Mouse (Mus musculus) hindbrain, embryonic 13.5 days (tissue): Measurements from ENCODE around the gene Coro2a. TPM values are rescaled to one million over a fixed set of nuclear protein-coding genes. Genes with fewer than 3 reads are reported as not detected.
A peak's percentile ranks its signal among the peaks of the same experiment; 100 is the strongest.
"Not testable (repeated sequence)": the region's sequence is repeated elsewhere in the genome, so short reads cannot be mapped to it uniquely, and the experiment has no call there.

Source experiments
- ATAC-seq: fragments of 200-750 bp; cut with Nextera tagmentation; 2 replicates; pipeline ENCODE4 v1.8.0; 2017; ENCODE audit warnings: moderate TSS enrichment; ENCODE audit not compliant: low FRiP score
- H3K27ac ChIP-seq: fragments of 300-500 bp; sonication (generic); 2 replicates; pipeline ENCODE4 v1.5.1; 2015; ENCODE audit warnings: inconsistent platforms, mild to moderate bottlenecking, moderate library complexity
- H3K27me3 ChIP-seq: fragments of 300-500 bp; sonication (generic); 2 replicates; pipeline ENCODE4 v1.6.1; 2015; ENCODE audit warnings: mild to moderate bottlenecking, inconsistent platforms
- H3K36me3 ChIP-seq: fragments of 300-500 bp; sonication (generic); 2 replicates; pipeline ENCODE4 v1.6.1; 2015; ENCODE audit warnings: mild to moderate bottlenecking, inconsistent platforms
- H3K4me1 ChIP-seq: fragments of 300-500 bp; sonication (generic); replicated peaks from 2 replicates; pipeline ENCODE4 v1.6.1; 2015; ENCODE audit warnings: inconsistent platforms
- H3K4me2 ChIP-seq: fragments of 300-500 bp; sonication (generic); 2 replicates; pipeline ENCODE4 v1.6.1; 2015; ENCODE audit warnings: inconsistent platforms, mild to moderate bottlenecking, moderate library complexity
- H3K4me3 ChIP-seq: fragments of 300-500 bp; sonication (generic); 2 replicates; pipeline ENCODE4 v1.5.1; 2015; ENCODE audit warnings: mild to moderate bottlenecking, inconsistent platforms
- H3K9ac ChIP-seq: fragments of 300-500 bp; sonication (generic); 2 replicates; pipeline ENCODE4 v1.6.1; 2015; ENCODE audit warnings: mild to moderate bottlenecking, inconsistent platforms
- H3K9me3 ChIP-seq: fragments of 300-500 bp; sonication (generic); 2 replicates; pipeline ENCODE4 v1.6.1; 2016; ENCODE audit warnings: inconsistent platforms
- WGBS: fragments of 180-500 bp; shearing (Covaris S2); methylation state at CpG from one replicate; pipeline ENCODE4 v1.1.7; 2015; 5-methylcytosine and 5-hydroxymethylcytosine counted together
- polyA plus RNA-seq: library from polyadenylated mRNA; unstranded; fragments of >200 nt; fragmentation: Nextera tagmentation; extraction: Ambion mirVana; gene quantifications from 2 replicates; pipeline ENCODE4 v1.2.1, GENCODE M21; 2015

The Coro2a gene
- polyA plus RNA-seq, 1 experiment from 2014 or later: 6.0 TPM

- no peak for ATAC-seq
- H3K27ac ChIP-seq: no peak overlapping the region
- H3K4me2 ChIP-seq: no peak overlapping the region
- H3K9me3 ChIP-seq: no peaks in the 10 kb centered on the region
- WGBS: 56% methylated on average over 11 of the region's 11 CpGs
- no peaks in the 10 kb centered on the region for H3K36me3 ChIP-seq
- peaks cover 19% of the 10 kb centered on the region for H3K4me1 ChIP-seq
- H3K9ac ChIP-seq: no peak overlapping the region
- peaks cover 59% of the 10 kb centered on the region for H3K27me3 ChIP-seq
- H3K4me3 ChIP-seq: no peak overlapping the region
Measured at GRCm38 (mm10) chr4:46605451-46605850, 3.4 kb upstream of the Coro2a start.

GRCm38 (mm10) chr4:46602704-46603103 lies 702 bp upstream of the Coro2a start:
- no peak overlapping the region for H3K27ac ChIP-seq
- no peak overlapping the region for H3K4me3 ChIP-seq
- peaks cover 26% of the 10 kb centered on the region for H3K4me1 ChIP-seq
- H3K36me3 ChIP-seq: no peaks in the 10 kb centered on the region
- no peak overlapping the region for H3K9ac ChIP-seq
- H3K27me3 ChIP-seq: peaks cover 56% of the 10 kb centered on the region
- no peak overlapping the region for H3K4me2 ChIP-seq
- no peaks in the 10 kb centered on the region for H3K9me3 ChIP-seq
- WGBS: 64% methylated on average over 7 of the region's 7 CpGs
- no peak for ATAC-seq

- no peaks in the 10 kb centered on the region for H3K36me3 ChIP-seq
- H3K27ac ChIP-seq: peak overlapping the region; percentile 48; the same call in 1 of the 2 replicates
- ATAC-seq: peak; percentile 57
- peaks cover 60% of the 10 kb centered on the region for H3K27me3 ChIP-seq
- peak overlapping the region; percentile 88 for H3K4me2 ChIP-seq
- no peaks in the 10 kb centered on the region for H3K9me3 ChIP-seq
- H3K9ac ChIP-seq: peak overlapping the region; percentile 88
- peak overlapping the region; percentile 67 for H3K4me3 ChIP-seq
- H3K4me1 ChIP-seq: peaks cover 26% of the 10 kb centered on the region
- under 1% methylated on average over 31 of the region's 52 CpGs for whole genome bisulfite sequencing
Measured at GRCm38 (mm10) chr4:46601258-46601843, 651 bp downstream of the Coro2a start.

GRCm38 (mm10) chr4:46600473-46601257 lies 1.3 kb downstream of the Coro2a start:
- Histone ChIP-seq H3K4me3 (peak overlapping the region; percentile 67), H3K27me3 (peaks cover 60% of the 10 kb centered on the region)
- ATAC-seq: no peak; the same call in 1 of the 2 replicates

GRCm38 (mm10) chr4:46599609-46600008 lies 2.4 kb downstream of the Coro2a start:
- not testable (repeated sequence) for H3K36me3 ChIP-seq, H3K9me3 ChIP-seq, H3K4me3 ChIP-seq, H3K9ac ChIP-seq, ATAC-seq, H3K4me2 ChIP-seq, H3K27ac ChIP-seq
- WGBS: 86% methylated on average over 12 of the region's 12 CpGs
- Histone ChIP-seq H3K4me1 (peaks cover 22% of the 10 kb centered on the region), H3K27me3 (peaks cover 56% of the 10 kb centered on the region)

More at GRCm38 (mm10) chr4:46600473-46601257, 1.3 kb downstream of the Coro2a start:
- Histone ChIP-seq H3K9me3 (no peaks in the 10 kb centered on the region), H3K27ac (no peak overlapping the region), H3K4me2 (peak overlapping the region; percentile 88), H3K9ac (peak overlapping the region; percentile 88), H3K36me3 (no peaks in the 10 kb centered on the region), H3K4me1 (peaks cover 26% of the 10 kb centered on the region)
- WGBS: 38% methylated on average over 20 of the region's 20 CpGs

- Histone ChIP-seq H3K4me1 (peaks cover 16% of the 10 kb centered on the region), H3K9me3 (no peaks in the 10 kb centered on the region), H3K27ac (no peak overlapping the region), H3K9ac (no peak overlapping the region), H3K27me3 (peaks cover 51% of the 10 kb centered on the region), H3K4me2 (no peak overlapping the region), H3K36me3 (no peaks in the 10 kb centered on the region), H3K4me3 (no peak overlapping the region)
- ATAC-seq: no peak
- 77% methylated on average over 6 of the region's 6 CpGs for WGBS
Measured at GRCm38 (mm10) chr4:46598981-46599380, 3.0 kb downstream of the Coro2a start.

- peaks cover 19% of the 10 kb centered on the region for H3K4me1 ChIP-seq
- 0 out of 2 replicates have a peak overlapping the region, but pooled peaks have one; percentile 15 for H3K9ac ChIP-seq
- H3K36me3 ChIP-seq: no peaks in the 10 kb centered on the region
- 65% methylated on average over 10 of the region's 10 CpGs for WGBS
- no peak overlapping the region for H3K4me3 ChIP-seq
- H3K27me3 ChIP-seq: peaks cover 42% of the 10 kb centered on the region
- H3K9me3 ChIP-seq: no peaks in the 10 kb centered on the region
- ATAC-seq: no peak
- H3K4me2 ChIP-seq: no peak overlapping the region
- no peak overlapping the region for H3K27ac ChIP-seq
Measured at GRCm38 (mm10) chr4:46598111-46598510, 3.9 kb downstream of the Coro2a start.

GRCm38 (mm10) chr4:46597286-46597961 lies 4.6 kb downstream of the Coro2a start:
- H3K27ac ChIP-seq: no peak overlapping the region
- H3K4me1 ChIP-seq: peaks cover 19% of the 10 kb centered on the region
- no peak for ATAC-seq
- H3K4me2 ChIP-seq: no peak overlapping the region
- no peaks in the 10 kb centered on the region for H3K9me3 ChIP-seq
- no peak overlapping the region for H3K9ac ChIP-seq
- no peak overlapping the region for H3K4me3 ChIP-seq
- peaks cover 35% of the 10 kb centered on the region for H3K27me3 ChIP-seq
- H3K36me3 ChIP-seq: no peaks in the 10 kb centered on the region
- 76% methylated on average over 11 of the region's 11 CpGs for WGBS

GRCm38 (mm10) chr4:46596398-46596797 lies 5.6 kb downstream of the Coro2a start:
- WGBS: 85% methylated on average over 6 of the region's 6 CpGs
- peaks cover 34% of the 10 kb centered on the region for H3K27me3 ChIP-seq
- peaks cover 18% of the 10 kb centered on the region for H3K4me1 ChIP-seq

GRCm38 (mm10) chr4:46594131-46594530 lies 7.9 kb downstream of the Coro2a start:
- 0 out of 2 replicates have a peak, but pooled peaks cover 6% of the 10 kb centered on the region for H3K4me1 ChIP-seq
- no peak overlapping the region for H3K4me2 ChIP-seq
- H3K27ac ChIP-seq: no peak overlapping the region
- no peaks in the 10 kb centered on the region for H3K36me3 ChIP-seq
- no peak for ATAC-seq
- H3K4me3 ChIP-seq: no peak overlapping the region
- no peaks in the 10 kb centered on the region for H3K9me3 ChIP-seq
- no peak overlapping the region for H3K9ac ChIP-seq
- H3K27me3 ChIP-seq: peaks cover 16% of the 10 kb centered on the region
- WGBS: 92% methylated on average over 5 of the region's 5 CpGs

More at GRCm38 (mm10) chr4:46596398-46596797, 5.6 kb downstream of the Coro2a start:
- no peak for ATAC-seq
- no peak overlapping the region; the same call in 1 of the 2 replicates for H3K9ac ChIP-seq
- no peaks in the 10 kb centered on the region for H3K9me3 ChIP-seq
- H3K4me3 ChIP-seq: no peak overlapping the region
- H3K27ac ChIP-seq: no peak overlapping the region
- no peak overlapping the region for H3K4me2 ChIP-seq
- no peaks in the 10 kb centered on the region for H3K36me3 ChIP-seq

GRCm38 (mm10) chr4:46593472-46593871 lies 8.5 kb downstream of the Coro2a start:
- Histone ChIP-seq H3K36me3 (no peaks in the 10 kb centered on the region), H3K27me3 (peaks cover 12% of the 10 kb centered on the region; the same call in 1 of the 2 replicates), H3K27ac (no peak overlapping the region), H3K4me1 (0 out of 2 replicates have a peak, but pooled peaks cover 4% of the 10 kb centered on the region), H3K9ac (no peak overlapping the region), H3K9me3 (no peaks in the 10 kb centered on the region), H3K4me2 (no peak overlapping the region), H3K4me3 (no peak overlapping the region)
- WGBS: 48% methylated on average over 6 of the region's 6 CpGs
- ATAC-seq: no peak
